Mouse (Mus musculus): ENCODE results near the gene Lrmda.

The Lrmda gene

GRCm38 (mm10) chr14:22019252-22019948 is at the start of gene Lrmda:
TSS of gene Lrmda (plus strand) at chr14:22019712.
- peak; percentile 43 to 58 for DNase-seq

- DNase-seq, result peak; percentile 26 to 63
These were observed 38.0 kb upstream of the Lrmda start for GRCm38 (mm10) chr14:21981462-21981861.

- no peak for DNase-seq
These were observed 37.4 kb upstream of the Lrmda start for GRCm38 (mm10) chr14:21982096-21982591.

GRCm38 (mm10) chr14:21982592-21983310 is 36.8 kb upstream of the Lrmda start:
- no peak for DNase-seq

- no peak for DNase-seq
These were observed 36.1 kb upstream of the Lrmda start for GRCm38 (mm10) chr14:21983311-21983949.

- no peak for DNase-seq
These were observed 35.4 kb upstream of the Lrmda start for GRCm38 (mm10) chr14:21983950-21984730.

GRCm38 (mm10) chr14:21984757-21985425 is 34.6 kb upstream of the Lrmda start:
- peak; percentile 6 for DNase-seq

GRCm38 (mm10) chr14:21985426-21985931 is 34.0 kb upstream of the Lrmda start:
- DNase-seq, result peak; percentile 7 to 10

- peak; percentile 60 to 72 for DNase-seq
These were observed 33.4 kb upstream of the Lrmda start for GRCm38 (mm10) chr14:21985981-21986732.

- peak; percentile 11 to 13 for DNase-seq
These were observed 32.5 kb upstream of the Lrmda start for GRCm38 (mm10) chr14:21986733-21987659.

GRCm38 (mm10) chr14:21987660-21988576 is 31.6 kb upstream of the Lrmda start:
- peak; percentile 62 to 63 for DNase-seq

- DNase-seq, result peak in 1 of 2 experiments; percentile 22
These were observed 30.8 kb upstream of the Lrmda start for GRCm38 (mm10) chr14:21988577-21989290.

- peak in 1 of 2 experiments; percentile 18 for DNase-seq
These were observed 30.1 kb upstream of the Lrmda start, which contains the start of gene Zfp503 for GRCm38 (mm10) chr14:21989291-21989913. TSS of gene Zfp503 (minus strand) at chr14:21989601.

- DNase-seq, result no peak
These were observed 29.0 kb upstream of the Lrmda start for GRCm38 (mm10) chr14:21990321-21991021.

GRCm38 (mm10) chr14:21991251-21991780 is 28.2 kb upstream of the Lrmda start:
- DNase-seq, result no peak

- no peak for DNase-seq
These were observed 27.7 kb upstream of the Lrmda start for GRCm38 (mm10) chr14:21991856-21992255.
